In the genomic region with DNA sequence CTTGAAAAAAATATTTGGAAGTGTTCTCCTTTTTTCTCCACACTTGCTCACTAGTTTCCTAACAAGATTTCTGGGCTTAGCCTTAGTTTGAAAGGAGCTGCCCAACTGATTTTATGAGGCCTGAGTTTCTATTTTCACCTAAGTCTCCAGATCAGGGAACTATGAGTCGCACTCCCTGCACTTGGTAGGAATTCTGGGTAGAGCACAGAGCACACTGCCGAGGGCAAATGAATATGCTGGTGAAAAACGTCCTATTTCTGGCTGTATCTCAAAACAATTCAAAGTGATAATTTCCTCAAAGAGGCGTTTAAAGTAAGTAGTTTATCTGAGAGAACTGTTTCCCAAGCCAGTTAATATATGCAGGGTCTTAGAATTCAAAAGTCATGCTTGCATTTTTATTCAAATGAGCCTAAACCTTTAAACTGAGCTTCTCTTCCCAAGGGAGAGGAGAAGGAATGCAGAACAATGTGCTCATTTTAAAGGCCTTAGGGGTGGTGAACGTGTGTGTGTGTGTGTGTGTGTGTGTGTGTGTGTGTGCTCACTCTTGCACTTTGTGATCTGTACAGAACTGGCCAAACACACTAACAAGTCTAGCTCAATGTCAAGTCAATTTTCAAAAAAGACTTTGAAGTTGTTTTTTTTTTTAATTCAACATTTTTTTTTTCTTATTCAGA, we compare ENCODE assay signal across 15 mouse cellular contexts.
DNase-seq lines count a peak whose midpoint lies in the region; ATAC-seq and TF ChIP-seq lines count a peak whose summit lies in the region.
"Had no signal": no experiment of that assay in that cellular context is flagged by ENCODE, and none has a peak within 500 bp of the region (broad histone marks: within the 10 kb centered on the region; RNA-seq: fewer than 3 reads in every experiment).

No protein-coding gene starts in this region.

- peak; percentile 77 for DNase-seq in brain, embryonic 14.5 days (ENCODE audit: low read depth)
- peak; percentile 34 for DNase-seq in forebrain, embryonic 14.5 days (ENCODE audit: low spot score)
- DNase-seq in midbrain, postnatal 0 days (ENCODE audit: low spot score) = peak; percentile 30
- no peak for DNase-seq in retina, postnatal 1 day
- DNase-seq: adrenal gland, postnatal 36 days; gastrocnemius, postnatal 10 days; layer of hippocampus, adult 9-11 months; thymus, adult 18-20 months had no signal

- peak; percentile 65 for ATAC-seq in forebrain, embryonic 14.5 days
- ATAC-seq in hindbrain, embryonic 16.5 days = peak; percentile 94
- 0 out of 2 replicates have a peak, but pooled peaks have one; percentile 41 for ATAC-seq in midbrain, postnatal 0 days (ENCODE audit: low FRiP score)
- ATAC-seq in erythroblast, adult 5-6 weeks (replicated peaks; ENCODE audit: low FRiP score, poor library complexity, severe bottlenecking) = no peak
- ATAC-seq in kidney, embryonic 14.5 days (ENCODE audit: low FRiP score, low TSS enrichment) = no peak
- ATAC-seq: activated CD4-positive, CD25-positive, alpha-beta regulatory T cell, adult 4 months had no signal

- H3K4me2 ChIP-seq in forebrain, embryonic 14.5 days (ENCODE audit: low read length) = no peak overlapping the region
- H3K4me2 ChIP-seq in hindbrain, embryonic 16.5 days (ENCODE audit: low read length) = no peak overlapping the region
- H3K4me2 ChIP-seq in midbrain, postnatal 0 days (ENCODE audit: low read depth, low read length, poor library complexity, severe bottlenecking) = no peak overlapping the region
- H3K4me2 ChIP-seq in kidney, embryonic 14.5 days (replicated peaks; ENCODE audit: low read depth, low read length) = no peak overlapping the region
- H3K4me2 ChIP-seq: heart, embryonic 11.5 days; liver, embryonic 11.5 days had no signal

- H3K9me3 ChIP-seq in forebrain, embryonic 14.5 days (replicated peaks; ENCODE audit: control insufficient read depth, low read length) = no peaks in the 10 kb centered on the region; the same call in 1 of the 2 replicates
- H3K9me3 ChIP-seq in hindbrain, embryonic 16.5 days (ENCODE audit: control insufficient read depth, low read length) = no peaks in the 10 kb centered on the region
- no peaks in the 10 kb centered on the region for H3K9me3 ChIP-seq in midbrain, postnatal 0 days (ENCODE audit: low read length)
- no peaks in the 10 kb centered on the region for H3K9me3 ChIP-seq in kidney, embryonic 14.5 days (ENCODE audit: control insufficient read depth, low read length)

- H3K4me1 ChIP-seq in forebrain, embryonic 14.5 days (ENCODE audit: control insufficient read depth, insufficient read depth, low read length) = peaks cover 4% of the 10 kb centered on the region; the same call in 1 of the 2 replicates
- no peaks in the 10 kb centered on the region for H3K4me1 ChIP-seq in hindbrain, embryonic 16.5 days (ENCODE audit: control insufficient read depth, insufficient read depth, low read depth, low read length)
- no peaks in the 10 kb centered on the region for H3K4me1 ChIP-seq in midbrain, postnatal 0 days (ENCODE audit: insufficient read depth, low read length)
- no peaks in the 10 kb centered on the region for H3K4me1 ChIP-seq in kidney, embryonic 14.5 days (ENCODE audit: control insufficient read depth, insufficient read depth, low read length)

- no peak for TF ChIP-seq POLR2A in brain, embryonic 14.5 days (IDR thresholded peaks at IDR 0.05; ENCODE audit: borderline replicate concordance, extremely low read depth, insufficient read depth, insufficient read length, poor library complexity, severe bottlenecking)

- 14% methylated on average over 5 of the region's 5 CpGs for WGBS in forebrain, embryonic 14.5 days
- WGBS in hindbrain, embryonic 16.5 days = 20% methylated on average over 5 of the region's 5 CpGs
- WGBS in midbrain, postnatal 0 days = 10% methylated on average over 5 of the region's 5 CpGs
- WGBS in kidney, embryonic 14.5 days = 53% methylated on average over 5 of the region's 5 CpGs

- no peaks in the 10 kb centered on the region for H3K27me3 ChIP-seq in forebrain, embryonic 14.5 days (replicated peaks; ENCODE audit: control insufficient read depth, insufficient read depth, low read length)
- no peaks in the 10 kb centered on the region for H3K27me3 ChIP-seq in hindbrain, embryonic 16.5 days (replicated peaks; ENCODE audit: control insufficient read depth, insufficient read depth, low read length)
- no peaks in the 10 kb centered on the region for H3K27me3 ChIP-seq in midbrain, postnatal 0 days (ENCODE audit: insufficient read depth, low read length)
- no peaks in the 10 kb centered on the region for H3K27me3 ChIP-seq in kidney, embryonic 14.5 days (ENCODE audit: control insufficient read depth, insufficient read depth, low read length)

- no peak overlapping the region for H3K9ac ChIP-seq in forebrain, embryonic 14.5 days (ENCODE audit: low read length)
- no peak overlapping the region for H3K9ac ChIP-seq in hindbrain, embryonic 16.5 days (ENCODE audit: low read depth, low read length)
- H3K9ac ChIP-seq in midbrain, postnatal 0 days (replicated peaks; ENCODE audit: low read length, poor library complexity, severe bottlenecking) = no peak overlapping the region
- no peak overlapping the region for H3K9ac ChIP-seq in kidney, embryonic 14.5 days (ENCODE audit: low read depth, low read length)

- no peak for TF ChIP-seq CTCF in brain, embryonic 14.5 days (IDR thresholded peaks at IDR 0.05; ENCODE audit: borderline replicate concordance, extremely low read depth, insufficient read depth, insufficient read length)
- no peak for TF ChIP-seq CTCF in midbrain, postnatal 0 days (IDR thresholded peaks at IDR 0.05)

- H3K36me3 ChIP-seq in forebrain, embryonic 14.5 days (ENCODE audit: control insufficient read depth, insufficient read depth, low read length) = no peaks in the 10 kb centered on the region
- no peaks in the 10 kb centered on the region for H3K36me3 ChIP-seq in hindbrain, embryonic 16.5 days (ENCODE audit: control insufficient read depth, insufficient read depth, low read length)
- no peaks in the 10 kb centered on the region for H3K36me3 ChIP-seq in midbrain, postnatal 0 days (ENCODE audit: insufficient read depth, low read length)
- H3K36me3 ChIP-seq in kidney, embryonic 14.5 days (ENCODE audit: control insufficient read depth, insufficient read depth, low read length) = no peaks in the 10 kb centered on the region

- H3K27ac ChIP-seq in forebrain, embryonic 14.5 days (ENCODE audit: low read depth, low read length) = no peak overlapping the region
- H3K27ac ChIP-seq in hindbrain, embryonic 16.5 days (ENCODE audit: low read depth, low read length) = 0 out of 2 replicates have a peak overlapping the region, but pooled peaks have one; percentile 0
- H3K27ac ChIP-seq in midbrain, postnatal 0 days (ENCODE audit: low read depth, low read length) = no peak overlapping the region
- H3K27ac ChIP-seq in kidney, embryonic 14.5 days (ENCODE audit: low read depth, low read length) = no peak overlapping the region

- H3K4me3 ChIP-seq in forebrain, embryonic 14.5 days (ENCODE audit: low read depth, low read length) = no peak overlapping the region
- H3K4me3 ChIP-seq in hindbrain, embryonic 16.5 days (ENCODE audit: low read length) = no peak overlapping the region
- H3K4me3 ChIP-seq in midbrain, postnatal 0 days (ENCODE audit: low read depth, low read length) = no peak overlapping the region
- no peak overlapping the region for H3K4me3 ChIP-seq in kidney, embryonic 14.5 days (ENCODE audit: low read length)
- H3K4me3 ChIP-seq: erythroblast, embryonic 14.5 days had no signal

Comparison
In these comparisons a context has a peak if more than half of its experiments do, and no peak if none do; other contexts are left out.
1. ATAC-seq: peak in forebrain, embryonic 14.5 days (single experiment), hindbrain, embryonic 16.5 days (single experiment) and midbrain, postnatal 0 days (single experiment); none in erythroblast, adult 5-6 weeks (single experiment) and kidney, embryonic 14.5 days (single experiment).